Mouse (Mus musculus) embryo, embryonic 11 days (tissue): ENCODE data around the gene Iqgap2.

Source experiments
- DNase-seq: peaks from one replicate; pipeline ENCODE4 v3.0.0-alpha.2; 2015

Iqgap2 gene

DNA sequence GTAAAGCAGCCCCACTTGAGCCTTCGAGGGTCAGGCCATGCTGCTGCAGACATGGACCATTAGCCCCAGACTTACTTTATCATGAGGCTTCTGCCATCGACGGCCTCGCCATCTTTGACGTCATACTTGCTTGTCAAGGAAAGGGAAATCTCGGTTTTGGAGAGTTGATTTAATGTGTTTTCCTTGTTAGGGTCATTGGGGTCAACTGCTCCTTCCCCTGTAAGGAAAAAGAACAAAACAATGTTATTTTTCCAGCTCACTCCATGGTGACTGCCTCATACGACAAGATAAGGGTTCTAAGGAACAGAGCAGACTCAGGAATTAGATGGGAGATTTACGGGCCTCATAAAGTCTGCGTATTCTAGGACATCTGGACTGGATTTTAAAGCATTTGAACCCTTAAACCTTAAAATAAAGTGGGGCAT, 245.0 kb downstream of the Iqgap2 start:
- DNase-seq: peak; percentile 54

GRCm38 (mm10) chr13:95643740-95644139, 248.0 kb downstream of the Iqgap2 start:
- DNase-seq: no peak

DNA sequence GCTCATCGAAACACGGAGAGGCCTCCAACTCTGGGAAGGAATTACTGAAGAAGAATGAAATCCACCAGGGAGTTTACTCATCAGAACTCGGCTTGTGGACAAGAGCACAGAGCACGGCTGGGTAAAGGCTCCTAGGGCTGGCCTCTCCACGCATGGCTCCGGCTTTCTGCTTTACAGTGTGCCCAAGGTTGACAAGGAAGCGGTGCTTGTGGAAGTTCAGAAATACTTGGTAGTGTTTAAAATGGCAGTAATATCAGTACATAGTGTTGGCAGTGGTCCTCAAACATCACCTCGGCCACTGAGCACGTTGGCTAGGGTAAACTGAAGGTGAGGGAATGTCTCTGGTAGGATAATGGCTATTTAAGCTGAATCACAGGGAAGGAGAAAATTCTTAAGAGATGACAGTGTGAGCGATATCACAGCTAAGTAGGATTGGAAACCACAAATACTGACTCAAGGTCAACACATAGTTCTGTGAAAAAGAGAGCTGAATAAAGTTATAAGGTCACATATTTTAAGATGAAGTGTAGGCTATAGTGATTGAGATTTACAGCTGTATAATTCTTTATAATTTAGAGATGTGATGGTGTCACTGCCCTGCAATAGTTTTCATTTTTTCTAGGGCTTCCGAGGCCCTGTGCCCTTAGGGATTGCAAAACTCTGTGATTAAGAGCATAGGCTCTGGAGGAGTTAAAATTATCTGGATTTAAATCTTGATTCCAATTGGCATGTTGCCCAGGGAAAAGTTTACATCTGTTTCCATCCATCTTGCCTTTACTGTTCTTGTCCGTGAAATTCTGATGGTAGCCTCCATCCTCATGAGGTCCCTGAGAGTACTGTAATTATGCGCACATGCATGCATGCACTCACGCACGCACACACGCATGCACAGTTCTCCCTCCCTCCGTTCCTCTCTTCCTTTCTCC, 250.4 kb downstream of the Iqgap2 start:
- no peak for DNase-seq

GRCm38 (mm10) chr13:95640408-95640807, 251.3 kb downstream of the Iqgap2 start:
- DNase-seq: no peak

GRCm38 (mm10) chr13:95639336-95640116, 252.2 kb downstream of the Iqgap2 start:
- peak; percentile 59 for DNase-seq

GRCm38 (mm10) chr13:95638894-95639293, 252.8 kb downstream of the Iqgap2 start:
- DNase-seq: peak; percentile 54

- DNase-seq: no peak
Measured at GRCm38 (mm10) chr13:95637737-95638136, 254.0 kb downstream of the Iqgap2 start.

GRCm38 (mm10) chr13:95635301-95635700, 256.4 kb downstream of the Iqgap2 start:
- DNase-seq: no peak

GRCm38 (mm10) chr13:95634451-95634850, 257.3 kb downstream of the Iqgap2 start:
- no peak for DNase-seq

- DNase-seq: no peak
Measured at GRCm38 (mm10) chr13:95633384-95633783, 258.3 kb downstream of the Iqgap2 start.

DNA sequence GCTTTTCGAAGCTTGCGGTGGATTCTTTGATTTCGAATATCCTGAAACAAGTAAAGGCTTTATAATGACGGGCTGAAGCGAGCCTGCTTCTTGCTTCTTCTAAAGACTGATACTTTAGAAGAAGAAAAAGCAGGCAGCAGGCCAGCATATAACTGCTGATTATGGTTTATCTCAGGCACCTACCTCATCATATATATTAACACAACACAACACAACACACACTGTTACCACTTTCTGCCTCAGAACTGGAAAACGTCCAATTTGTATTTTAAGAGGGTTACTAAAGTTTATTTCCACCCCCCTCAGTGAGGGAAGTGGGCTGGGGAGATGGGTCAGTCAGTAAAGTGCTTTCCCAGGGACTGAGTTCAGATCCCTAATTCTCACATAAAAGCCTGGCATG, 259.6 kb downstream of the Iqgap2 start:
- DNase-seq: no peak

- no peak for DNase-seq
Measured at GRCm38 (mm10) chr13:95630747-95631146, 261.0 kb downstream of the Iqgap2 start.

- DNase-seq: no peak
Measured at GRCm38 (mm10) chr13:95629751-95630150, 262.0 kb downstream of the Iqgap2 start.

DNA sequence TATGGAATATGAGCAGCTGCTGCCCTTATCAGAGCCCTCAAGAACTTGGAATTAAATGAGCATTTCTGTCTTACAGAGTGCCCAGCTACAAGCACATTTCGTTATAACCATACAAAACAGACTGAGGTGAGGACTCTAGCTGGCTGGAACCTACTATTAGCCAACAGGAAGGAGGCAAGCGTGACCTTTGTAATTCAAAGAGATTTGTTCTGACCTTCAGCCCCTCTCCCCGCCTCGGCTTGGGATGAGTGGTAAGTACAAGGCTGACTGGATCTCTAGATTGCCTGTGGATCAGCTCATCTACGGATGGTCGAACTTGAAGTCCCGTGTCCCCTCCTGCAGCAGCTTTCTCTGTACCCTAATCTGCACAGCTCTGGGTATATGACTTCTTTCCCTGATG, 265.0 kb downstream of the Iqgap2 start:
- no peak for DNase-seq

GRCm38 (mm10) chr13:95623042-95623441, 268.7 kb downstream of the Iqgap2 start:
- DNase-seq: no peak

DNA sequence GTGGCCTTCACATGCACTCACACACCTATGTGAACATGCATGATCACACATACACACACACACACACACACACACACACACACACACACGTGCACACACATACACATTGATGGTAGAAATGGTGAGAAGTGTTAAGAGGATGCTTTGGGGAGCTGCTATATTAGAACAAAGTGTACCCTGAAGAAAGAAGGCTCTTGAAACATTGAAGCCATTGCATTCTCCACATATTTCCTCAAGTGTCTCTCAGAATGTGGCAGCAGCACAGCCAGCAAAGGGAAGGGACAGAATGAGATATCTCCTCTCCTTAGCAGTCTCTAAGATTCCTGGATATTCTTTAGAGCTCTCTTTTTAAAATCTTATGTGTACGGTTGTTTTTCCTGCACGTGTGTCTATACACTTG, 270.2 kb downstream of the Iqgap2 start:
- no peak for DNase-seq

GRCm38 (mm10) chr13:95618859-95619258, 272.9 kb downstream of the Iqgap2 start:
- peak; percentile 34 for DNase-seq

DNA sequence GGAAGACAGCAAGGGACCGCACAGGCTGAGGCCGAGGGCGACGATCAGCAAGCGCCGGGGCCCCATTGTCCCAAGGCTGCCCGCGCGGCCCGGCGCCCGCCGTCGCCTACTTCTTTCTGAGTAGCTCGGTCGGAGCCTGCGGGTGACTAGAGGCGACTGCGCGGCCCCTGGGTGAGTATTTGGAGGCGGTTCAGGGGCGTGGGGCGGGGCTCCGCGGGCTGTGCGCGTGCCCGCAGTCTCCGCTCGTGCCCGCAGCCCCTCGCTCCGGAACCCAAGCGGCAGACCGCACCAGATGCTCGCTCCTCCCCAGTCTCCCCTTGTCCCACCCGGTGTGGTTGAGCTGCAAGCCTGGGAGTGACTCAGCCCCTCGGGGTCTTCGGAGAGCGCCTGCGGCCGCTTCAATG, 273.4 kb downstream of the Iqgap2 start, which contains the start of gene F2r:
F2r (minus strand) TSS at position 179 of the 404 bp plus-strand sequence.
- peak; percentile 94 for DNase-seq

DNA sequence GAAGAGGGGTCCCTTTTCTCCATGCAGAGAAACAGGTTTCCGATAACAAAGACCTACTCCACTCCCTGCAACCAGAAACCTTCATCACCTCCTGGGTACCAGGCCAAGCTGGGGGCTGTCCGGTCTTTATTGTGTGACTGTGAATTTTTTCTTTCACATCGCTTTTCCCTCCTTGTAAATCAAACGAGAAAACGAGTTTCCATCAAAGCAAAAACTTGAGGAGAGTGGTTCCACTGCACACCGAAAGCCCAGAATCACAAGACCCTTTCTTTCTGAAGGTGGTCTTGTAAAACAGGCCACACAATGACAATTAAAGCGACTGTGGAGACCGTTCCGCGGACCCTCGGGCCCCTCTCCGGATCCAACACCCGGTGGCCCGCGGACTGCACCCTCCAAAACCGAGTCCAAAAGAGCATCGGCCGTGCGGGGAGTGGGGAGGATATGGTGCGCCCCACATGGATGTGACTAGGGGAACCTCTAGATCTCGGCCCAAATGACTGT, 274.0 kb downstream of the Iqgap2 start:
- DNase-seq: peak; percentile 54

- peak; percentile 54 for DNase-seq
Measured at GRCm38 (mm10) chr13:95617082-95617670, 274.5 kb downstream of the Iqgap2 start.

DNA sequence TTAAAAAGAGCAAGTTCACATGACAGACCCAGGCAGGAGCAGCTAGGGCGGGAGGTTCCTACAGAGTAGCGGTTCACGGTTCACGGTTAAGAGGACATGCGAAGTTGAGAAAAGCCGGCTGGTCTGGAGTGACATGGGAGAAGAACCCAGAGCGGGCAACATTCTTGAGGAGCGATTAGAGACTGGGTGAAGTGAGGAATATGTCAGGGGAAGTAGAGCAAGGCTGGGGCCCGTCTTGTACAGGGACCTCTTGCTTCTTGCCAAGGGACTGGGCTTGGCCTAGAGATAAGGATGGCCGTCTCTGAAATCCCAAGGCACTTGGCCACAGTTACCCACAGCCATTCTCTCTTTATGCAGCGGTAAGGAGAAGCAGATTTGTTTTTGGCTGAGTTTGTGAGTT, 275.2 kb downstream of the Iqgap2 start:
- peak; percentile 34 for DNase-seq

GRCm38 (mm10) chr13:95614757-95615156, 277.0 kb downstream of the Iqgap2 start:
- DNase-seq: no peak

GRCm38 (mm10) chr13:95612243-95612642, 279.5 kb downstream of the Iqgap2 start:
- no peak for DNase-seq
